ENCODE assay signal across 15 mouse cellular contexts in the genomic region with DNA sequence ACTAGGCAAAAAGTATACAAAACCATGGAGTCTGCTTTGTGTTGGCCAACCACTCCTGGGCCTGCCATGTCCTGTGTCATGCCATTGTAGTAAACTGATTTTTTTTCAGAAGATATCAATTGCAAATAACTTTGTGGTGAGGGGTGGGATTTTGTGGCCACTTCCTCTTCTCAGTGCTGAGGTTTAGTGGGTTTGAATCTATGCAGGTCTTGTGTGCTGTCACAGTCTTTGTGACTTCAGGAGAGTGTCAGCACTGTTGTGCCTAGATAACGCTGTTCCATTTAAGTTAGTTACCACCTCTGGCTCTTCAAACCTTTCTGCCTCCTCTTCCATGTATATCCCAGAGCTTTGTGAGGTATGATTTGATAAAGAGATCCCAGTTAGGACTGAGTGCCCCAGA.
"Had no signal": no experiment of that assay in that cellular context is flagged by ENCODE, and none has a peak within 500 bp of the region (broad histone marks: within the 10 kb centered on the region; RNA-seq: fewer than 3 reads in every experiment).

No protein-coding gene starts in this region.

- H3K4me1 ChIP-seq: limb, embryonic 10.5 days; limb, embryonic 13.5 days; liver, embryonic 12.5 days; liver, embryonic 15.5 days; lung, embryonic 15.5 days had no signal

- ATAC-seq: liver, embryonic 12.5 days had no signal

- H3K27me3 ChIP-seq: limb, embryonic 13.5 days; liver, embryonic 12.5 days; liver, embryonic 15.5 days; lung, embryonic 15.5 days had no signal

- H3K4me3 ChIP-seq: layer of hippocampus, adult 2 months; limb, embryonic 10.5 days; limb, embryonic 13.5 days; liver, embryonic 12.5 days; liver, embryonic 15.5 days; lung, embryonic 15.5 days had no signal

- DNase-seq: kidney, adult 18-20 months; layer of hippocampus, adult 9-11 months; liver; lung, adult 18-20 months; lung, postnatal 14 days; midbrain, embryonic 14.5 days; thymus, postnatal 25 days had no signal

- H3K9ac ChIP-seq: limb, embryonic 13.5 days; liver, embryonic 12.5 days; liver, embryonic 15.5 days; lung, embryonic 15.5 days had no signal

- H3K9me3 ChIP-seq: limb, embryonic 10.5 days; limb, embryonic 13.5 days; liver, embryonic 12.5 days; liver, embryonic 15.5 days; lung, embryonic 15.5 days had no signal

- H3K27ac ChIP-seq: layer of hippocampus, adult 2 months; limb, embryonic 10.5 days; limb, embryonic 13.5 days; liver, embryonic 12.5 days; liver, embryonic 15.5 days; lung, embryonic 15.5 days; macrophage had no signal

- H3K4me2 ChIP-seq: limb, embryonic 13.5 days; liver, embryonic 12.5 days; liver, embryonic 15.5 days; lung, embryonic 15.5 days; midbrain, embryonic 11.5 days had no signal

- H3K36me3 ChIP-seq: limb, embryonic 10.5 days; limb, embryonic 13.5 days; liver, embryonic 12.5 days; liver, embryonic 15.5 days; lung, embryonic 15.5 days had no signal
